Mouse (Mus musculus) adrenal gland, adult 2 months (tissue): ENCODE measurements around the gene Chchd5. TPM values are rescaled to one million over a fixed set of nuclear protein-coding genes. Genes with fewer than 3 reads are reported as not detected.
A peak's percentile ranks its signal among the peaks of the same experiment; 100 is the strongest.

Source experiments
- DNase-seq: peaks from one replicate; pipeline ENCODE4 v3.0.0; 2021
- long read RNA-seq: library from polyadenylated mRNA; stranded (forward); transcript quantifications from one replicate; pipeline ENCODE4 v2.0.0, GENCODE M21; 2021
- polyA plus RNA-seq: library from polyadenylated mRNA; depleted of rRNA; stranded (reverse); fragments of >200 nt; gene quantifications from 2 replicates; pipeline ENCODE4 v1.2.3, GENCODE M21; 2012; rRNA removed
- total RNA-seq, 2 experiments: library from RNA; stranded (reverse); gene quantifications; 2 replicates each; pipeline ENCODE4 v1.2.3; 2021

Gene Chchd5
- 10 to 100 TPM; 22.5 to 27.3 TPM for total RNA-seq
- 84.8 and 107 TPM in 2 replicates for polyA plus RNA-seq
- long read RNA-seq, transcript Chchd5-201 (4 exons, 1,325 nt) = major isoform, 22 of 23 reads
- long read RNA-seq, partial matches to known transcripts = 0 of 23 reads
- long read RNA-seq, other reads (novel, unspliced or antisense) = 0 of 23 reads

GRCm38 (mm10) chr2:129129412-129129929, at the start of gene Chchd5:
Chchd5 (plus strand) TSS chr2:129129700.
- peak; percentile 95 for DNase-seq

- DNase-seq = no peak
Observed at GRCm38 (mm10) chr2:129081097-129081496, 48.4 kb upstream of the Chchd5 start.

- no peak for DNase-seq
Observed at GRCm38 (mm10) chr2:129083514-129083913, 46.0 kb upstream of the Chchd5 start.

- no peak for DNase-seq
Observed at GRCm38 (mm10) chr2:129084959-129085358, 44.5 kb upstream of the Chchd5 start.

- no peak for DNase-seq
Observed at GRCm38 (mm10) chr2:129087520-129087919, 42.0 kb upstream of the Chchd5 start.

- DNase-seq = no peak
Observed at GRCm38 (mm10) chr2:129090370-129090769, 39.1 kb upstream of the Chchd5 start.

GRCm38 (mm10) chr2:129092810-129093209, 36.7 kb upstream of the Chchd5 start:
- no peak for DNase-seq

- DNase-seq = no peak
Observed at GRCm38 (mm10) chr2:129093926-129094724, 35.4 kb upstream of the Chchd5 start.

- DNase-seq = peak; percentile 96
Observed at GRCm38 (mm10) chr2:129100784-129101310, 28.7 kb upstream of the Chchd5 start, which contains the start of gene Polr1b. Polr1b (plus strand) TSS chr2:129100995.

GRCm38 (mm10) chr2:129112924-129113323, 16.6 kb upstream of the Chchd5 start:
- DNase-seq = no peak

- DNase-seq = no peak
Observed at GRCm38 (mm10) chr2:129115706-129116367, 13.7 kb upstream of the Chchd5 start.

GRCm38 (mm10) chr2:129116368-129116739, 13.1 kb upstream of the Chchd5 start:
- DNase-seq = no peak

GRCm38 (mm10) chr2:129118061-129118460, 11.4 kb upstream of the Chchd5 start:
- no peak for DNase-seq

GRCm38 (mm10) chr2:129121986-129122385, 7.5 kb upstream of the Chchd5 start:
- no peak for DNase-seq

GRCm38 (mm10) chr2:129129987-129130545, 566 bp downstream of the Chchd5 start:
- DNase-seq = no peak

GRCm38 (mm10) chr2:129130776-129131175, 1.3 kb downstream of the Chchd5 start:
- DNase-seq = no peak

GRCm38 (mm10) chr2:129132231-129132630, 2.7 kb downstream of the Chchd5 start:
- peak; percentile 11 for DNase-seq

GRCm38 (mm10) chr2:129133006-129133805, 3.7 kb downstream of the Chchd5 start:
- DNase-seq = peak; percentile 85

- DNase-seq = no peak
Observed at GRCm38 (mm10) chr2:129139906-129140305, 10.4 kb downstream of the Chchd5 start.

GRCm38 (mm10) chr2:129148836-129149235, 19.3 kb downstream of the Chchd5 start:
- DNase-seq = no peak

GRCm38 (mm10) chr2:129150386-129150785, 20.9 kb downstream of the Chchd5 start:
- DNase-seq = peak; percentile 51
